Mouse (Mus musculus) myocyte (in vitro differentiated cells): ENCODE measurements around the gene Rbm14.

ENCODE experiments used
- MAX ChIP-seq: IDR thresholded peaks from one replicate; pipeline ENCODE4 v1.6.1; 2011; ENCODE audit warnings: low read depth, mild to moderate bottlenecking, control low read depth
- MYOD1 ChIP-seq, 3 experiments: IDR thresholded peaks; one replicate each; pipeline ENCODE4 v1.6.1; 2011; ENCODE audit warnings: control low read depth in 2 of 3, low read depth in 2 of 3, mild to moderate bottlenecking in 2 of 3, moderate library complexity in 1 of 3; ENCODE audit not compliant: insufficient read length in 2 of 3, control insufficient read depth in 1 of 3
- MYOG ChIP-seq, 3 experiments: IDR thresholded peaks; one replicate each; pipeline ENCODE4 v1.6.1; 2011; ENCODE audit warnings: control low read depth in 2 of 3, low read depth in 2 of 3, mild to moderate bottlenecking in 2 of 3; ENCODE audit not compliant: insufficient read length in 2 of 3, control insufficient read depth in 1 of 3, insufficient read depth in 1 of 3
- POLR2A ChIP-seq: IDR thresholded peaks from one replicate; pipeline ENCODE4 v1.6.1; 2011; ENCODE audit warnings: low read depth, mild to moderate bottlenecking, control low read depth, moderate library complexity; ENCODE audit not compliant: insufficient read length
- POLR2AphosphoS2 ChIP-seq: IDR thresholded peaks from one replicate; pipeline ENCODE4 v1.6.1; 2011; ENCODE audit warnings: low read depth, control low read depth; ENCODE audit not compliant: insufficient read length
- TCF12 ChIP-seq: IDR thresholded peaks from one replicate; pipeline ENCODE4 v1.6.1; 2011; ENCODE audit warnings: mild to moderate bottlenecking, control low read depth; ENCODE audit not compliant: poor library complexity, insufficient read depth, severe bottlenecking

- TF ChIP-seq POLR2AphosphoS2 (no peak), POLR2A (no peak), MAX (no peak), TCF12 (no peak), MYOD1 (IDR thresholded peaks at IDR 0.05; ENCODE audit: control insufficient read depth in 1 of 3, insufficient read length in 2 of 3, low read depth in 2 of 3) (no peak), MYOG (IDR thresholded peaks at IDR 0.05; ENCODE audit: control insufficient read depth in 1 of 3, insufficient read depth in 1 of 3, insufficient read length in 2 of 3, low read depth in 2 of 3) (no peak)
Observed at GRCm38 (mm10) chr19:4756921-4757320, 54.5 kb downstream of the Rbm14 start.
